Mouse (Mus musculus) stomach, postnatal 0 days (tissue): Measurements from ENCODE around the gene Srsf4.

Source experiments
- CTCF ChIP-seq: IDR thresholded peaks from 2 replicates; pipeline ENCODE4 v1.5.1; 2016; ENCODE audit warnings: antibody characterized with exemption, low read depth, mild to moderate bottlenecking, moderate library complexity
- EP300 ChIP-seq: optimal IDR thresholded peaks from 2 replicates; pipeline ENCODE3; 2016; ENCODE audit warnings: antibody characterized with exemption

GRCm38 (mm10) chr4:131947848-131948247 is 74.4 kb downstream of the Srsf4 start:
- no peak for TF ChIP-seq CTCF
- no peak for TF ChIP-seq EP300
